Mouse (Mus musculus) cerebral cortex, adult 2 months (tissue): ENCODE data around the gene Styxl1.

Experiments used
- WGBS: fragments of 180-500 bp; shearing (Covaris S2); methylation state at CpG from one replicate; pipeline ENCODE4 v1.1.7; 2018; 5-methylcytosine and 5-hydroxymethylcytosine counted together

Gene Styxl1

DNA sequence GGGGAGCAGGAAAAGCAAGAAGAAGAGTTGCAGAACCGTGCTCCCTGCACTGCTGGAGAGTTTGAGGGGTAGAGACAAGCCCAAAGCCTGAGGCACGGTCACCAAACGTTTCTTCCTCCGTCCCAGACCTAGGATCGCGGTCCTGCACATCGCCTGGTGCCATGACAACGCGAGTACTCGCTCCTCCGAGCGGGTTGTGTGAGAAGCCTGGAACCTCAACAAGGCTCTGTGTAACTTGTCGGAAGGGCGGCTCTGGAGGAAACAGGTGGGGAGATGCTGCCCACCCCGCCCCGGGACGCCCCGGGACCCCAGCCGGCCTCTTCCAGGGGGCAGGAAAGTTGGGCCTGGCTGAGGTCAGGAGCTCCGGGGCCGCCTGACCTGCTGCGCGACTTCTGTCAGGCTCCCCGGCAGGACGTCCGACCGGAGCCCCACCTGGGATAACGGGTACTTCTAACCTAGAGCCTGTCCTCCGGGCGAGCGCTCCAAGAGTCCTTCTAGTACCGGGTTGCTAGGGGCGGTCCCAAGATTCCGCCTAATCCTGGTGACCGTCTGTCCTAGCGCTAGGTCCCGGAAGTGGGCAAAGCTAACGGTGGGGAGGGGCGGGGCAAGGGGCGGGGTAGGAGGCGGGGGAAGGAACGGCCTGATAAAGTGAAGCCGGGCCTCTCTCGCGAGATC, at the start of gene Styxl1:
Styxl1 (minus strand) TSS at position 590 of the 675 bp plus-strand sequence.
- under 1% methylated on average over 45 of the region's 45 CpGs for WGBS

DNA sequence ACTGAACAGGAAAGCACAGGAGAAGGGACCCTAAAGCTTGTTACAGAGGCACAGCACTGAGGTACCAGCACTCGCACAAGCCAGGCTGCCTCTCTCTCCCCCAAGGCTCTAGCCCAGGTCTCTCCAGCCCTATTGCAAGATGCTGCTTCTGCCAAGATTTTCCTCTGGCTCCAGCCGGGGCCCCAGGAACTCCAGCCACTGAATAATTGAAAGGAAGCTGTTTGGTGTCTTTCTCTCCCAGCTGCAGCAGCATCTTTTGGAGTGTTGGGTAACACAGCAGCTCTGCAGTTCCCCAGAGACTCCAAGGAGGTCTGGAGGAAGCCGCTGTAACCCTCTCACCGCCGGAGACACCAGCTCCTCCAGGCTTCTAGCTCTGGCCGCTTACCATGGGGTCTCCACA, 48.0 kb upstream of the Styxl1 start:
- WGBS, result 22% methylated on average over 6 of the region's 6 CpGs

GRCm38 (mm10) chr5:135824517-135824916, 46.3 kb upstream of the Styxl1 start:
- 48% methylated on average over 3 of the region's 3 CpGs for WGBS

- WGBS, result 16% methylated on average over 7 of the region's 7 CpGs
Observed at GRCm38 (mm10) chr5:135822316-135822944, 44.2 kb upstream of the Styxl1 start.

- 37% methylated on average over 7 of the region's 7 CpGs for WGBS
Observed at GRCm38 (mm10) chr5:135818491-135818890, 40.3 kb upstream of the Styxl1 start.

GRCm38 (mm10) chr5:135812991-135813390, 34.8 kb upstream of the Styxl1 start:
- 25% methylated on average over 5 of the region's 5 CpGs for WGBS

DNA sequence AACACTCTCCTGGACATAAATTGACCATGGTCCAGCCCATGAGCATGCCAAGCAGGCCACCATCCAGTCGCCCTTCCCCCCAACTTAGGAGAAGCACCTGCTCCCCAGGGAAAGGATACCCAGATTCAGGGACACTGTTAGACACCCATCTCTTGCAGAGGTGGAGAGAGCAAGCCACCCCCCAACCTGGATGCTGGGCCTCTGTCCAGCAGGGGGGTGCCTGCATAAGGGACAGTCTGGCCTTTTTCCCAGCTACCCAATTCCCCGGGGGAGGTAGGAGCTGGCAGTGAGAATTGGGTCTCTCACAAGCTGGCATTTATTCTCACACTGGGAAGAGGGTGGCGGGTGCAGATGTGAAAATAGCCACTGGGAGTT, 29.1 kb upstream of the Styxl1 start:
- 21% methylated on average over 3 of the region's 3 CpGs for WGBS

- 2% methylated on average over 29 of the region's 29 CpGs for WGBS
Observed at GRCm38 (mm10) chr5:135806555-135807262, 28.5 kb upstream of the Styxl1 start, which contains the start of gene Srrm3. TSS of gene Srrm3 (plus strand) at chr5:135806890.

- WGBS, result 78% methylated on average over 2 of the region's 2 CpGs
Observed at GRCm38 (mm10) chr5:135804735-135805134, 26.6 kb upstream of the Styxl1 start.

GRCm38 (mm10) chr5:135803676-135804075, 25.5 kb upstream of the Styxl1 start:
- 77% methylated on average over 4 of the region's 4 CpGs for WGBS

GRCm38 (mm10) chr5:135803135-135803534, 24.9 kb upstream of the Styxl1 start:
- WGBS, result 75% methylated on average over 4 of the region's 4 CpGs

GRCm38 (mm10) chr5:135802641-135803040, 24.5 kb upstream of the Styxl1 start:
- 77% methylated on average over 8 of the region's 8 CpGs for WGBS

- 11% methylated on average over 6 of the region's 6 CpGs for WGBS
Observed at GRCm38 (mm10) chr5:135800927-135801326, 22.7 kb upstream of the Styxl1 start.

DNA sequence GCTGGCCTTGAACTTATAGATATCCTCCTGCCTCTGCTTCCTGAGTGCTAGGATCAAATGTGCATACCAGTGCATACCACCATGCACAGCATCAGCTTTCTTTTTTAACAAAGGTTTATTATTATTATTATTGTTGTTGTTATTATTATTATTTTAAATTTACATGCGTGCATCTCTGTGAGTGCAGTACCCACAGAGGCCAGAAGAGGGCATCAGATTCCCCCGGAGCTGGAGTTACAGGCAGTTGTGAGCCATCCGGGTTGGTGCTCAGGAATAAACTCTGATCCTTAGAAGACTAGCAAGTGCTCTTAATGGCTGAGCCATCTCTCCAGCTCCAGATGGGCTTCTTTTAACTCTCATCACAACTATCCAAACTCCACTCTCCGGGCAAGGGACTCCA, 21.6 kb upstream of the Styxl1 start:
- WGBS, result 47% methylated on average over 4 of the region's 4 CpGs

GRCm38 (mm10) chr5:135794859-135795181, 16.6 kb upstream of the Styxl1 start:
- 9% methylated on average over 5 of the region's 5 CpGs for WGBS

- 11% methylated on average over 20 of the region's 20 CpGs for whole genome bisulfite sequencing
Observed at GRCm38 (mm10) chr5:135793996-135794858, 16.0 kb upstream of the Styxl1 start.

DNA sequence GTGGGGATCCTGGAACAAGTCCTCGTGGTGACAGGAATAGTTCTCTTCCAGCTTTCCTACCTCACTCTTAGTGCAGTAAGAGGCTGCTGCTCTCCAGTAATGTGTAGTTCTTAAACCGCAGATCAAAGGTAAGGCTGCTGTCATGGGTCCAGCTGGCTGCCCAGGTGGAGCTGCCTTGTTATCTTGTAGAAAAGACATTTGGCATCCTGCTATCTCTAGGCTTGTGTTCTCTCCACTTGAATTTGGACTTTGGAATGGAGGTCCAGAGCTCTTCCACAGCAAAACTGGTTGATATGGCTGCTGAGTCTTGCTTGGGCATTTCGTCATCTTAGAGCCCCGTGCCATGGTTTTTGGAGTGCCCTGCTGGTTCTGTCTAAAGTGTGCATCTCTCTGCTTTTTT, 4.7 kb upstream of the Styxl1 start:
- WGBS, result 64% methylated on average over 4 of the region's 4 CpGs

- 68% methylated on average over 8 of the region's 8 CpGs for WGBS
Observed at GRCm38 (mm10) chr5:135780331-135780730, 2.1 kb upstream of the Styxl1 start.

DNA sequence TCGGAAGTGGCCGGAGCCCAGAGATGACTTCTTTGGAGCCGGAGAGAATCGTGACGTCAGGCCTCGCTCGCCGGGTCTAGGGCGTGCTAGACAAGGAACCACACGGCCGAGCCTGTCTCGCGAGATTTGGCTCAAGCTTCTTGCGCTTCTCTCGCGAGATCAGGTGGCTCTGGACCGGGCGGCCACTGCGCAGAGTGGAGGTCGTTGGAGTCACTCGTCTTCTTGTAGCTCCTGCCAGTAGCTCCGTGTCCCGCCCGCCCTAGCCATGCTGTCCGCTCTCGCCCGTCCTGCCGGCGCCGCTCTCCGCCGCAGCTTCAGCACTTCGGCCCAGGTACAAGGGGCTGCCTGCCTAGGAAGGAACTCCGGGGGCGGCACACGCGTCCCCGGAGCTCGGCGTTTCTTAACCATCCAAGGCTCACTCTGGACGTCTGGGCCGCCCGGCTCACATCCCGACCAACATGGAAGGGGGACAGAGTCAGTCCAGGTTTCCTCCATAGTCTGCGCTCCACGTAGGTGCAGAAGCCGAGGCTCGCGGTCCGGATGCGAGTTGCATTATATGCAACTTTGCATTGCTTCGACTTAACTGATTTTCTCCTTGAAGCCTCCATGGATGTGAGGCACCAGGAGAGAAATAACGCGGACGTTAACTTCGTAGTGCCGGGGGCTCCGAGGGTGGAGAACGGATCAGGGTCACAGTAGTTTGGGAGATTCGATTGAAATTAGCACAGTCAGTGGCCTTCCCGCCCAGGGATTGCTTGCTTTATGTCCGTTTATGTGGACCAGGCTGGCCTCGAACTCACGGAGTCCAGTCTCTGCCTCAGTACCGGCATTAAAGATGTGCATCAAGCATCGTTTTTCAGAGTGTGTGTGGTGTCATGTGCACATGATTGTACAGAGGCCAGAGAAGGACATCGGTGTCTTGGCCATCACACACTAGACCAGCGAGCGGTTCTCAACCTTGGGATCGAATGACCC, 573 bp upstream of the Styxl1 start, which contains the start of gene Mdh2:
Mdh2 (plus strand) TSS at position 10 of the 975 bp plus-strand sequence.
- 1% methylated on average over 70 of the region's 70 CpGs for WGBS

DNA sequence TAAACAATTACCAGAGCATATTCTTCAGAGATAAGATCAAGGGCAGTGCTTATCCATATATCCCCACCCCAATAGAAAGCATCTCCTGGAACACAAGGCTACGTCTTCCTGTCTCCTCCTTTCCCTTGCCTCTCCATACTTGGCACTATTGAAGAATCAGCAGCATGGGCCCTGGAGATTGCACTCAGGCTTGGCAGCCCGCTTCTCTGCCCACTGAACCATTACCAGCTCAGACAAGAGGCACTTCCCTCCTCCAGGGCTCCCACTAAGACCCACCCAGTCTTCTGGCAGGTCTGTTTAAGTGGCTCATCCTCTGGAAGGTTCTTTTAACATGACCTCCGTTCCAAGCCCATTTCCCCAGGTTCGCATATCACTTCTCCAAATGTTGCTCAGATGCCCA, 1.6 kb downstream of the Styxl1 start:
- WGBS, result 92% methylated on average over 4 of the region's 4 CpGs

- WGBS, result 63% methylated on average over 3 of the region's 3 CpGs
Observed at GRCm38 (mm10) chr5:135772519-135772918, 5.7 kb downstream of the Styxl1 start.
